Mouse (Mus musculus): Measurements from ENCODE around the gene Unc13a.
A peak's percentile ranks its signal among the peaks of the same experiment; 100 is the strongest.

The Unc13a gene

DNA sequence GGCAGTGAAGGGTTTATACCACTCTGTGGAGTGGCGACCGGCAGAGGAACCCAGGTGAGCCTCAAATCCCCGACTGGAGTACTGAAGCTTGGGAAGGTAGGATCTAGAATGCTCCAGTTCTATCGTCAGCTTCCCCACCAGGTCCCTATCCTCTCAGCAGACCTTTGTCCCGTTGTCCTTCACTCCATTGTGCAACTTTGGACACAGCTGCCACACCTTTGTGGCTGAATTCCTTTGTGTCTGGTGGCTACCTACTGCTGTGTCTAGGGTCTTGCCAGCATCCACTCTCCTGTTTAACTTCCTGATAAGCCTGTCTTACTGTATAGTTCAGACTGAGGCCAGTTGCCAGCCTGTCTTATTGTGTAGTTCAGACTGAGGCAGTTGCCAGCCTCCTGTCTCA, 59.4 kb downstream of the Unc13a start:
- no peak for DNase-seq

DNA sequence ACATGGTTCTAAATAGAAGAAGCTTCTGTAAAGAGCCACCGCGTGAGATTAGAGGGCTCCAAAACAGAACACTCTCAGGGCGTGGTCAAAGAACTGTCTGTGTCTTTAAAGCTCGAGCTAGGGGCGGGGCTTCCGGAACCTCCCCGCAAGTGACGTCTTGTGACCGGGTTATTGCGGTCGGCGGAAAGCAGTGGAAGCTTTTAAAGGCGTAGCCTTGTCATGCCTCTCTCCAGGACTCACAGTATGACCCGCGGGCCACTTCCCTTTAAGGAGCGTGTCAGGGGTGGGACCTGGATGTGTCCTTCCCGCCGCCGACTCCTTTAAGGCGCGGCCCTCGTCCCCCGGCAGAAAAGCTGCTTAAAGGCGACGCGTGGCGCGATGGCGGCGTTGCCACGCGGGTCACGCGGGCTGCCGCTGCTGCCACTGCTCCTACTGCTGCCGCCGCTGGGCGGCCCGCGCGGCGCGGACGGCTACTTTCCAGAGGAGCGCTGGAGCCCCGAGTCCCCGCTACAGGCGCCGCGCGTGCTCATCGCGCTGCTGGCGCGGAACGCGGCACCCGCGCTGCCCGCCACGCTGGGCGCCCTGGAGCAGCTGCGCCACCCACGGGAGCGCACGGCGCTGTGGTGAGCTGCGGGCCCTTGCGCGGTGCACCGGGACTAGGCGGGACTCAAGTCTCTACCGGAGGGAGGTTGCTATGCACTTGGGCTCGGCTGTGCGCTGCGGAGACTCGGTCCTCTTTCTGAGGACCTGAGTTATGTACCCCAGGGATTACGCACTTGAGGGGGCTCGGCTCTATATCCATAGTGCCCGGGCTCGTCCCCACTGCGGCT, 60.5 kb downstream of the Unc13a start, which contains the start of gene Colgalt1:
Gene Colgalt1, plus strand, starts transcription at position 177 of the 830 bp plus-strand sequence.
- DNase-seq = peak; percentile 97

DNA sequence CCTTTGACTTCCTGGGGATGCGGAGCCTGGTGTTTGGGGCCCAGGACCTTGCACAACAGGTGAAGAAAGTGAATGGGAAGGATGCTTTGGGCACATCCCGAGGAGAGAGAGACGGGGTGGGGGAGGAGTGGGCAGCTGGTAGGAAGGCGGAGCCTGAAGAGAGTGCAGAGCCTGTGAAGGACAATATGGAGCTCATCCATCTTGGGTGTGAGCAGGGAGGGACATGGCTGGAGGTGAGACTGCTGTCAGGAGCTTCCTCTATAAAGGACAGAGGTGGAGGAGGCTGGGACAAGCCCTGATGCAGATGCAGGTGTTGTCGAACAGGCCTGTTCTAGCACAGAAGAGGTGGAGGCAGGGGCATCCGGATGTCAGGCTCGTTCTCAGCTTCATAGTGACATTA, 67.5 kb downstream of the Unc13a start:
- DNase-seq = no peak

DNA sequence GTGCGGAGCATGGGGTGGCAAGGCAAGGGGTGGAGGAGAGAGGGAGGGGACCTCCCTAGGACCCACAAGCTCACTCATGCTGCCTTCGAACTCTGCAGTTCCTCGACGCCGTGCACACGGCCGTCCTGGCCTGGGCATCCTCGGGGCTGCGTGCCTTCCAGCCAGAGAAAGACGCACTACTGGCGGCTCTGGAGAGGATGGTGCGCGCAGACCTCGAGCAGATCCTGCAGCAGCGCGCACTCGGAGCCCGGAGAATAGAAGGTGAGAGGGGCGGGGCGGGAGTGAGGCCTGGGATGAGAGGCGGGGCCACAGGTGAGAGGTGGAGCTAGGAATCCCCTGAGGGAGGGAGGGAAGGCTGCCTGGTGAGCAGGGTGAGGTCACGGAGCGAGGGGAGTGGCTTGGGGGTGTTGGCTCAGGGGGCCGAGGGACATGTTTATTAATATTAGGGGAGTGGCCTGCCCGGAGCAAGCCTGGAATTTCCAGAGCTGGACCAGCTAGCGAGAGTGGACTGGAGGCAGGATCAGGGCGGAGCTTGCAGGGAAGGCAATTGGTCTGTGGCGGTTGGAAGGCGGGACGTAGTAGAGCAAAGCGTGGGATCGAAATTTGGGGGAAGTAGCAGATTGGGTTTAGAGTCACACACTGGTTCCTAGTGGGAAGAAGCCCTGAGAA, 68.8 kb downstream of the Unc13a start:
- DNase-seq = peak; percentile 42

DNA sequence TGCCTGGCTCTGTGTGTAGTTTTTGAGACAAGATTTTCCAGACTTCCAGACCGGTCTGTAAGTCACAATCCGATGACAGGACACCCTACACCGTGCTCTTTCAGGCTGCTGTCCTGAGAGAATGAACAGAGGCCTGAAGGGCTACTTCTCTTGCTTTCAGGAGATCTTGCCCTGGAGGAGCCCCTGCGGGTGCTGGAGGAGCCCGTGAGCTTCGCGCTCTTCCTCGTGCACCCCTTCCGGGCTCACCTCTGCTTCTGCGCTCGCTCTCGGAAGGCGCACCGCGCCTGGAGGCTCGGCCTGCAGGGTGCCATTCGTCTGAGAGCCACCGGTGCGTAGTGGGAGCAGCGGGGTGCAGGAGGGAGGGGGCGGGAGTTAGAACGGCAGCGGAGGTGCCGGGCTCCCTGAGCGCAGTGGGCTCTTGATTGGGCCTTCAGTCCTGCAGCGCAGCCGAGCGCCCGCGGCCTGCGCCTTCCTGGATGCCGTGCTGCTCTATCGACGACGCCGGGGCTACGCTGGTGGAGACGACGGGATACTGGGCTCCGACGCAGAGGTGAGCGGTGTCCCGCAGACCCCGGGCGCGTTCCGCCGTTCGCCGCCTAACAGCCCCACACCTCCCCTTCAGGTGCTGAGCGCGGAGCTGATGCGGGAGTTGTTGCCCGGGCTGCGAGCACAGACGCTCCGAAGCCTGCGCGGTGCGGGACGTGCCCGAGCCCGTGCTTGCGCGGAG, 69.5 kb downstream of the Unc13a start:
- DNase-seq = peak; percentile 75

DNA sequence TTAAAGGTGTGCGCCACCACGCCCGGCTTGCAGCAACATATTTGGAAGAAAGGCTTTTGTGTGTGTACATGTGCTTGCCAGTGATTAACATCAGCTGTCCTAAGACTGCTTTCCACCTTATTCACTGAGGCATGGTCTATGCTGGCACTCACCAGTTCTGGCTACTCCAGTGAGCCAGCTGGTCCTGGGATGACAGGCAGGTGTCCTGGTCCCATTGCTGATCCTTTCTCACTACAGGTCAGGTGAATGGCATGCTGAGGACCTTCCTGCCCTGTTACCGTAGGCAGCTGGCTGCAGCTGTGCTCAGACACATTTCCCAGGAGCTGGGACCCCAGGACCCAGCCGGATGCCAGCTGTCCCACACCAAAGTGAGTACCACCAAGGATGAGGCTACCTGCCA, 72.7 kb downstream of the Unc13a start:
- no peak for DNase-seq

DNA sequence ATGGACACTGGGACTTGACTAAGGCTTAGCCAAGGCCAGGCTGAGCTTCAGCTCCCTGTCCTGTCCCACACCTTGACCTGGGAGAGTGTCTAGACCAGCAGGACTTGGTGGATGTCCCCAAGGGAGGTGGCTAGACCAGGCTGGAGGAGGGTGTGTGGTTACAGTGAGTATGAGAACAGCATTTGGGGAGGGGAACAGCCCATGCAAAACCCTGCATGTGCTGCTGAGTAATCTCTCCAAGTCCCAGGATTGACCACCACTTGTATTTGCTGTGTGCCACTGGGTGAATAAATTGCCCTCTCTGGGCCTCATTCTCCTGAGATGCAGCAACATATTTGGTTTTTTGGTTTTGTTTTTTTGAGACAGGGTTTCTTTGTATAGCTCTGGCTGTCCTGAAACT, 73.2 kb downstream of the Unc13a start:
- no peak for DNase-seq

DNA sequence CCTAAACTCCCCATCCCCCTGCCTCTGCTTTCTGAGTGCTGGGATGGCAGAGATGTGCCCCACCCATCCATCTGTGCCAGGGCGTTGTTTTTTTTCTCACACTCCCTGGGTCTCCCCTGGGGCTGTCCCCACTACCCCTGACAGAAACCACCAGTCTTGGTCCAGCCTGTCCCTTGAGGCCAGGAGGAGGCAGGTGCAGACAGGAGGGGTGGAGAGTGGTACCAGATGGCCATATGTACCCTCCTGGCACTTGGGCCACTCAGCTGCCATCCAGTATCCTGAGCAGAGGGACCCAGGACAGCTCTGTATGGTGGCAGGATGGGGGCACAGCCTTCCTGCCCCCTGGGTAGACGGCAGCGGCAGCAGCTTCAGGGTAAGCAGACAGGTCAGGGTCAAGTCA, 74.1 kb downstream of the Unc13a start, which contains the start of gene Fam129c:
Gene Fam129c, plus strand, starts transcription at position 198 of the 400 bp plus-strand sequence.
- no peak for DNase-seq

DNA sequence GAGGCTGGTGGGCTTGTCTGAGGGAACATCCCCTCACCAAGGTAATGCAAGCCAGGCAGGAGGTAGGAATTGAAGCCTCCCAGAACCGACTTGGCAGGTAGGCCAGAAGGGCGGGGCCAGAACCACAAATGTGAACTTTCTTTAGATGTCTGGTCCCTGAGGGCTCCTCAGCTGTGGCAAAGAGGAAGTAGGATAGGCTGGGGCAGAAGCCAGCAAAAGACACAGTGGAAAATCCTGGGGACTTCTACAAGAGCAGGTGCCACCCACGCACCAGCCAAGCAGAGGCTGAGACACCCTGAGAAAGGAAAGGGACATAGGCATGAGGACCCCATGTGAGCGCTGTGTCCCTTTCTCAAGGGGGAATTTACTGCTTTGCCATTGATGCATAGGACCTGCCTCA, 74.8 kb downstream of the Unc13a start:
- peak; percentile 41 for DNase-seq

DNA sequence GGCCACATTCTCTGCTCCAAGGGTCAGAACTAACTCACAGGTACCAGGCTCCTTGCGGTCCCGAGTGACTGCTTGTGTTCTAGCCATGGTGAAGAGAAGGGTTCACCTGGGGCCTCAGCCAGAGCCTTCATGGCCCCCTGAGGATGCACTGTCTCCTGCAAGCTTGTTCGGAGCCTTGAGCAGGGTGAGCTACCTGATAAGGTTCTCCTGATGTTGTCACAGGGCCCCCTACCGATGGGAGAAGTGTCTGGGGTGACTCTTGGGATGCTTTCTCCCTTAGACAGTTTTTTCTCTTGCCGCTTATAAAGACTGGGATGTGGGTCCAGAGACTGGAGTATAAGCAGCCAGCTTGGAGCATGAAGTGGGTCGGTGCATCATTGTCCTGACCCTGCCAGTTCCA, 75.2 kb downstream of the Unc13a start:
- no peak for DNase-seq

DNA sequence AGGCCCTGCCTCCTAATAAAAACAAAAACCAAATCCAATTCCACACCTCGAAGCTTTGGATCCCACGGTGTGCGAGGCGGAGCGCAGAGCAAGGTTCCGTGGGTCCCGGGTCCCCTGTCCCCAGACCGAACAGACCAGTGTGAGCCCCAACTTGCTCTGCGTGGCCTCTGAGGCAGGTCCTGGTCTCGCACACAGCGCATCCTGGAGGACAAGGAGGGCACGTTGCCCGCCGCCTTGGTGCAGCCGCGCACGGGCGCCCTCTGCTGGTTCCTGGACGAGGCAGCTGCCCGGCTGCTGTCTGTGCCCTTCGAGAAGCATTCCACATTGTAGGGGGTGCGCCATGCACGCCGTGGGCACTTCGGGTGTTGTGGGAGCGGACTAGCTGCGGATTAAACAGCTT, 75.7 kb downstream of the Unc13a start:
- DNase-seq = peak; percentile 94

DNA sequence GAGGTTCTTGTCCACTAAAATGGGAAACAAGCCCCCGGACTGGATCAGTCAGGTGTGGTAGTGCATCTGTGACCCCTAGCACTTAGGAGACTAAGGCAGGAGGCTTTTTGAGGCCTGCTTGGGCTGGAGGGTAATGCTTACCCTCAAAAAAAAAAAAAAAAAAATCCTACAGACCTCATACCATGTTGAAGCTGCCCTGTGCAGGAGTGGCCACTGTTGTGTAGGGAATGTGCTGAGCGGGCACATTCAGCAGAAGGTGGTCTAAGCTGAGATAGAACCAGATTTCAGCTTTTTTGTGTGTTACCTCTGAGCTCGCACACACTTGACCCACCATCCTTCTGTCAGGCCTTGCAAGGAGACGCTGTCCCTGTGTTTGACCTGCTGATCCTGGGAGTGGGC, 77.2 kb downstream of the Unc13a start:
- no peak for DNase-seq

DNA sequence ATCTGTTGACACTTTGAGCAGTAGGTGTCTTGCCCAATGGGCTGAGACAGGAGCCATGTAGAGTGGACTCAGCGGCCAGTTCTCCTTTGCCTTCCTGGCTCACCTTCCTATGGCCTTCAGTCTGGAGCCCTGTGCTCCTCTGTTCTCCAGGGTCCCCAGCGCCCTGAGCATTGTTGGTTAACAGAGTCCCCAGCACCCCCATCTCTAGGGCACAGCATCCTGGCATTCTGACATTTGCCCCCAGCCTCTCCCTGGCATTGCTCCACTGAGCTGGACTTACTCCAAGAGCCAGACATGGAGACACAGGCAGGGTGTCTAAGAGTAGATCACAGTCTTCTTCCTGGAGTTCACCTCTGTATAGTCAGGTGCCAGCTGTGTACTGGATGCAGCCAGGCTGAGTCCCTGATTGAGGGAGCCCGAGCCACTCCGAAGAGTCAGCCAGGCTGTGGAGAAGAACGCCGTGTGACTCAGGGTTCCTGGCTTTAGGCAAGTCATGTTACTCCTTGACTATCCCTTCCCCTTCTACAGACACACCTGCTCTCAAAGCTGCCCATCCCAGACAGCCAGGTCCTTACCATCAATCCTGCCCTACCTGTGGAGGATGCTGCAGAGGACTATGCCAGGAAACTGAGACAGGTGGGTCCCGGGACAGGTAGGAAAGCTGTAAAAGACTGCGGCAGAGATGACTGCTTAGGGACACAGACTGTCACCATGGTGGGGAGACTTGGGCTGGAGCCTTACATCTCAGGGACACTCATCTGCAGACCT, 77.8 kb downstream of the Unc13a start:
- DNase-seq = no peak

DNA sequence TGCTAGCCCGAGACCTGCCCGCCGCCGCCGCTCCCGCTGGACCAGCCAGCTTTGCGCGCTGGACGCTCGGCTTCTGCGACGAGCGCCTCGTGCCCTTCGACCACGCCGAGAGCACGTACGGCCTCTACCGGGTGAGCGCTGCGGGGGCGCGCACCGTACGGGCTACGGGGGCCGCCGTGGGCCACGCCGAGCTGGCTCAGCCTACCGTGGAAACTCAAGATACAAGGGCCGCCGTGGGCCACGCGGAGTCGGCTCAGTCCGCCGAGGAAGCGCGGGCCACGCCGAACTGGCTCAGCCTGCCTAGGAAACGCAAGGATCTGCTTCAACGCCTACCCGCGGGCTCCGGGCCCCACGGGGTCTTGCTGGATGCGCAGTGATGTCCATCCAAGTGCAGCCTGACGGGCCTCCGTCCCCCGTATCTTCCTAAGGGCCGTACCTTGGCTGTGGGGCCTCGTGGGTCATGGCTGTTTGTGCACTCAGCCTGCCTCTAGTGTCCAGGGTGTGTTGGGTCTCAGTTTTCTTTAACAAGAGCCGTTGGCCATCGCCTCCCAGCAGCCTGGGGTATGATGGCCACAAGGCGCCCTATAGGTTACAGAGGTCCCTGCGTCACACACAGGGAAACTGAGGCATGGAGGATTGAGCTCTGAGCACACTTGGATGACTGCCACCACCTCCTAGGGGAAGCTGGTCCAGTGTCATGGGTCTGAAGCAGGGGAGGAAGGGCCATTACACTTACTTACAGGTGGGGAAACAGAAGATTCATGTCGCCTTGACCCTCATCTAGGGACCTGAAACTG, 79.0 kb downstream of the Unc13a start:
- DNase-seq = peak; percentile 86

DNA sequence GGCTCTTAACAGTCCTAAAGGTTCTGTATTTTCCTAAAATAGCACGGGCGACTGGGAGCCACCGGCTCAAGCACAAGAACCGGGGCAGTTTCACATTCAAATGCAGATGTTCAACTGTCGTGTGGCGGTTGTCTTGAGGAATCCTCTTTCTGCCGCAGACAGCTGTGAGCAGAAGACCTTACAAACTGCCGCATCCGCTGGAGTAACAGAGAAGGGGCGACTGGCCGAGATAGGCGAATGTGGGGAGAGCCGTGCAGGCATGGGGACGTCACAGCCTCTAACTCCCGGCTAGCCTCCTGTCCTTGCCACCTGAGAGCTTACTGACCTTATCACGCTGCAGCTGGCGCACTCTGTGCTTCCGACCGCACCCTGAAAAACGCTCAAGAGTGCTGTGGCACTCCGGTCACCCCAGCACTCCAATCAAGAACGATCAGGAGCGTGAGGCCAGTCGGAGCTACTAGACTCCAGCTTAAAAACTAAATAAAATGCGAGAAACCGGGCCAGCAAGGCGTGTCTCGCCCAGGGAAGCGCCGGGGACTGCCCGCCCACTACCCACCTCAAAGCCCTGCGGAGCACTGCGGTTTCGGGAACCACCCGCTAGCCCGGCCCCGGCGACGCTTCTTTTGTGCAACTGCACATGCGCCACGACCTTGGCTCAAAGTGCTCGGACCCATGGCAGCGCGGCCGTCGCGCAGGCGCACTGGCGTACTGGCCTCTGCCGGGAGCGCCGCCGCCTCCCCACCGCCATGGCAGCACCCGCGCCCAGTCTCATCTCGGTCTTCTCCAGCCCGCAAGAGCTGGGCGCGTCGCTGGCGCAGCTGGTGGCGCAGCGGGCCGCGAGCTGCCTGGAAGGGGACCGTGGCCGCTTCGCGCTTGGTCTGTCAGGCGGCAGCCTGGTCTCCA, 79.8 kb downstream of the Unc13a start, which contains the start of gene Pgls:
Gene Pgls, plus strand, starts transcription at position 706 of the 903 bp plus-strand sequence.
- DNase-seq = peak; percentile 95

DNA sequence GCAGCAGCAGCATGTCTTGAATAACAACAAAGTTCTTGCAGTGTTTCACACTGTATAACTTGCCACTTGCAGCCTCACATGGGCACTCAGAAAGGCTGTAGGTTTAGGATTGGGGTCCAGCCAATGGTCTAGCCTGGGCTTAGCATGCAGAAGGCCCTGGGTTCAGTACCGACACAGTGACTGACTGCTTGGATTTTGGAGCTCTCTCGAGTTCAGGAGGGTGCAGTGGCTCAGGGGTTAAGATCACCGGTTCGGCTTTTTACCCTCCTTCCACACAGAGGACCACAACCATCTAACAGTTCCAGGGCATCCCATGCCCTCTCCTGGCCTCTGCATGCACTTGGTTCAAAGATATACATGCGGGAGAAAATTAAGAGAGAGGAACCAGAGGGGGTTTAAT, 80.5 kb downstream of the Unc13a start:
- DNase-seq = peak; percentile 35

DNA sequence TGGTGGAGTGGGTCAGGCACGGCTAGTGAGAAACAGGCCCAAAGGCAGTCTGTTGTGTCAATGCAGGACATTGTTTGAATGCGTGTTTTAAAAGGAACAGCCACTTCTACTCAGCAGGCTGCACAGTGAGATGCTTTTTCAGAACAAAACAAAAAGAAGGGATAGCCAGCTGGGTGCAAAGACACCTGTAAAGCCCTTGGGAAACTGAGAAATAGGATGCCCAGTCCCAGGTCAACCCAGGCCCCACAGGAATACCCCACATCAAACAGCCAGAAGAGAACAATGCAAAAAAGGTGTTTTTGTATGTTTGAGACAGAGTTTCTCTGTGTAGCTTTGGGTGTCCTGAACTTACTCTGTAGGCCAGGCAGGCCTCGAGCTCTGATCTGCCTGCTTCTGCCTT, 82.8 kb downstream of the Unc13a start:
- DNase-seq = no peak

DNA sequence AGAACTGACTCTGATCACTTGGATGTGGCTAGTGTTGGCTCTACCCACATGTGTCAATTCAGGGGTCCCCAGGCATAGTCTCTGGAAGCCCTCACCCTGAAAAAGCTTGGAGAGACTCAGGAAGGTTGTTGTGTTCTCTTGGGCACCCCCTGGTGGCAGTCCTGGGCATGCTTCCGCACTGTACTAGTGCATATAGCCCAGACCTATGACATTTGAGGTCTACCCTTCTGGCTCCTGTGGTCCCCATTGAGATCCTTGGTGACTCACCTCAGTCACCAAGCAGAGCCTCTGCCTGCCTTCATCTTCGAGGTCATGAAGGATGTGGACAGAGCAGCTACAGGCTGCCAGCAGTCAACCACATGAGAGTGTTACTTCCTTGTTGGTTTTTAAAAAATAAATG, 84.7 kb downstream of the Unc13a start:
- DNase-seq = peak; percentile 69

DNA sequence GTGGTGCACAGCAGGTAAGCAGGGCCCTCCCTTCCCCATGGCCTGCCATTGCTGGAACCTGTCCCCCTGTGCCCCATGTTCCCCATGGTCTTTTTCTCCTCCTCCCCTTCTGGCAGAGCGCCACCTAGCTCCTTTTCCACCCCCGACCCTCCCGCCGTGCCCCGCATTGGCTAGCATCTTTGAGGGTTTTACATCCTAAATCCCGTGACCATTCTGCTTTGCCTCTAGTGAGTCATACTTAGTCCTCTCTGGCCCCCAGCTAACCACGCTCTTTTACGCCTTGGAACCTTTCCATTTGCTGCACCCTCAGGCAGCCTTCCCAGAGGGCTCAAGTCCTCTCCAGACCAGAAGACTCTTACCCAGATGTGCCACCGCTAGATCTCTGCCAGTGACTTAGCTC, 91.4 kb downstream of the Unc13a start:
- peak; percentile 12 for DNase-seq

DNA sequence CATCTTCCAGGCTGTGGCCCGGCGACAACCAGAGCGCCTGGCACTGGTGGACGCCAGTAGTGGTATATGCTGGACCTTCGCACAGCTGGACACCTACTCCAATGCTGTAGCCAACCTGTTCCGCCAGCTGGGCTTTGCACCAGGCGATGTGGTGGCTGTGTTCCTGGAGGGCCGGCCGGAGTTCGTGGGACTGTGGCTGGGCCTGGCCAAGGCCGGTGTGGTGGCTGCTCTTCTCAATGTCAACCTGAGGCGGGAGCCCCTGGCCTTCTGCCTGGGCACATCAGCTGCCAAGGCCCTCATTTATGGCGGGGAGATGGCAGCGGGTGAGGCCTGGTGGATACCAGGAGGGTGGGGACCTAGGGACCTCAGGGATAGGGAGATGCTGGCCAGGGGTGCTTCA, 92.1 kb downstream of the Unc13a start:
- DNase-seq = no peak

DNA sequence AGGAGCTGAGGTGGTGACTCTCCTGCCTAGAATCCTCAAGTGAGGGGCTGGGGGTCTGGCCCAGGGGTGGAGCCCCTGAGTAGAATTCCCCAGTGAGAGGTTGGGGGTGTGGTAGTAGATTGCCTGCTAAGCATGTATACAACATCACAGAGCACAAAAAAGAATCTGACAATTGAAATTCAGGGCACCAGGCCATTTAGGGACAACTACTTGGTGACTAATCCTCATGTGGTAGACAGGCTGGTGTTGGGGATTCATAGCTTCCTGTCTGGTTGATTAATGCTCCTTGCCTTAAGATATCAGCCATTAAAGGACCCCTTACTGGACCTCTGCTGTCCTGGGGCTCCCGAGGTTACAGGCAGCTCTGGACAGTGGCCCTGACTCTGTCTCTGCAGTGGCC, 92.5 kb downstream of the Unc13a start:
- DNase-seq = no peak

All from thymus, postnatal 14 days (tissue).